Mouse (Mus musculus) kidney, adult 2 months (tissue): ENCODE measurements around the gene Serpinf1. TPM values are rescaled to one million over a fixed set of nuclear protein-coding genes. Genes with fewer than 3 reads are reported as not detected.
A peak's percentile ranks its signal among the peaks of the same experiment; 100 is the strongest.

ENCODE experiments used
- DNase-seq: peaks from one replicate; pipeline ENCODE4 v3.0.0; 2021
- H3K27ac ChIP-seq: fragments of 200-500 bp; 2 replicates; pipeline ENCODE4 v1.5.1; 2012; ENCODE audit warnings: low read depth, low read length, control low read depth, inconsistent platforms; ENCODE audit not compliant: insufficient read depth
- H3K27me3 ChIP-seq: fragments of 200-500 bp; replicated peaks from 2 replicates; pipeline ENCODE4 v1.6.1; 2012; ENCODE audit warnings: mild to moderate bottlenecking, moderate library complexity, low read length, inconsistent platforms; ENCODE audit not compliant: control insufficient read depth, insufficient read depth
- H3K36me3 ChIP-seq: fragments of 200-500 bp; 2 replicates; pipeline ENCODE4 v1.6.1; 2012; ENCODE audit warnings: mild to moderate bottlenecking, moderate library complexity, low read length, inconsistent platforms; ENCODE audit not compliant: control insufficient read depth, insufficient read depth
- H3K4me1 ChIP-seq: fragments of 200-500 bp; 2 replicates; pipeline ENCODE4 v1.6.1; 2011; ENCODE audit warnings: low read length; ENCODE audit not compliant: control insufficient read depth, insufficient read depth
- H3K4me3 ChIP-seq: fragments of 200-500 bp; 2 replicates; pipeline ENCODE4 v1.5.1; 2011; ENCODE audit warnings: mild to moderate bottlenecking, low read depth, low read length, control low read depth; ENCODE audit not compliant: insufficient read depth
- CTCF ChIP-seq: fragments of 200-500 bp; conservative IDR thresholded peaks from 2 replicates; pipeline ENCODE4 v1.5.1; 2011; ENCODE audit warnings: low read depth, mild to moderate bottlenecking, control low read depth, low read length, moderate library complexity, mixed read lengths; ENCODE audit not compliant: insufficient read depth, insufficient read length
- POLR2A ChIP-seq: fragments of 200-500 bp; IDR thresholded peaks from one replicate; pipeline ENCODE4 v1.6.1; 2011; ENCODE audit warnings: low read depth, low read length, control low read depth
- WGBS: fragments of 180-500 bp; shearing (Covaris S2); methylation state at CpG from one replicate; pipeline ENCODE4 v1.1.7; 2018; 5-methylcytosine and 5-hydroxymethylcytosine counted together
- polyA plus RNA-seq: library from polyadenylated mRNA; depleted of rRNA; stranded (reverse); fragments of >200 nt; gene quantifications from 2 replicates; pipeline ENCODE4 v1.2.3, GENCODE M21; 2012

Gene Serpinf1
- polyA plus RNA-seq, 1 experiment, result 17.2 TPM

- Histone ChIP-seq H3K4me3 (no peak overlapping the region), H3K27ac (no peak overlapping the region), H3K27me3 (no peaks in the 10 kb centered on the region), H3K4me1 (peaks cover 21% of the 10 kb centered on the region), H3K36me3 (no peaks in the 10 kb centered on the region)
- peak; percentile 68 for DNase-seq
- 52% methylated on average over 3 of the region's 3 CpGs for WGBS
- TF ChIP-seq POLR2A, result no peak
- peak; percentile 76 for TF ChIP-seq CTCF
Measured at GRCm38 (mm10) chr11:75406865-75407264, 15.6 kb downstream of the Serpinf1 start.

- no peaks in the 10 kb centered on the region for H3K36me3 ChIP-seq
- no peak overlapping the region for H3K4me3 ChIP-seq
- DNase-seq, result no peak
- H3K4me1 ChIP-seq, result peaks cover 21% of the 10 kb centered on the region
- no peaks in the 10 kb centered on the region for H3K27me3 ChIP-seq
- no peak for TF ChIP-seq POLR2A
- TF ChIP-seq CTCF, result no peak
- WGBS, result 55% methylated on average over 4 of the region's 4 CpGs
- no peak overlapping the region for H3K27ac ChIP-seq
Measured at GRCm38 (mm10) chr11:75406104-75406503, 16.4 kb downstream of the Serpinf1 start.

- no peaks in the 10 kb centered on the region for H3K27me3 ChIP-seq
- no peaks in the 10 kb centered on the region for H3K36me3 ChIP-seq
- TF ChIP-seq CTCF, result no peak
- no peak for TF ChIP-seq POLR2A
- no peak overlapping the region for H3K27ac ChIP-seq
- peaks cover 13% of the 10 kb centered on the region for H3K4me1 ChIP-seq
- DNase-seq, result no peak
- no peak overlapping the region for H3K4me3 ChIP-seq
- 97% methylated on average over 6 of the region's 6 CpGs for WGBS
Measured at GRCm38 (mm10) chr11:75404801-75405200, 17.7 kb downstream of the Serpinf1 start.

GRCm38 (mm10) chr11:75403301-75404052 is 19.0 kb downstream of the Serpinf1 start:
- Histone ChIP-seq H3K36me3 (no peaks in the 10 kb centered on the region), H3K4me3 (no peak overlapping the region), H3K4me1 (peaks cover 9% of the 10 kb centered on the region), H3K27me3 (no peaks in the 10 kb centered on the region), H3K27ac (peak overlapping the region; percentile 64)
- WGBS, result 64% methylated on average over 6 of the region's 6 CpGs
- no peak for DNase-seq
- TF ChIP-seq CTCF, result no peak
- TF ChIP-seq POLR2A, result no peak

GRCm38 (mm10) chr11:75402271-75402690 is 20.2 kb downstream of the Serpinf1 start:
- H3K36me3 ChIP-seq, result no peaks in the 10 kb centered on the region
- no peak for TF ChIP-seq POLR2A
- TF ChIP-seq CTCF, result peak; percentile 86
- H3K4me1 ChIP-seq, result peaks cover 9% of the 10 kb centered on the region
- H3K4me3 ChIP-seq, result no peak overlapping the region
- WGBS, result 21% methylated on average over 5 of the region's 5 CpGs
- no peaks in the 10 kb centered on the region for H3K27me3 ChIP-seq
- DNase-seq, result peak; percentile 87
- peak overlapping the region; percentile 64 for H3K27ac ChIP-seq

GRCm38 (mm10) chr11:75400099-75400498 is 22.4 kb downstream of the Serpinf1 start:
- 76% methylated on average over 9 of the region's 9 CpGs for WGBS
- no peaks in the 10 kb centered on the region for H3K27me3 ChIP-seq
- no peak for DNase-seq

GRCm38 (mm10) chr11:75399411-75399841 is 23.1 kb downstream of the Serpinf1 start:
- Histone ChIP-seq H3K36me3 (no peaks in the 10 kb centered on the region), H3K4me3 (no peak overlapping the region), H3K27ac (no peak overlapping the region), H3K4me1 (peaks cover 9% of the 10 kb centered on the region), H3K27me3 (no peaks in the 10 kb centered on the region)
- 80% methylated on average over 11 of the region's 11 CpGs for WGBS
- no peak for DNase-seq
- TF ChIP-seq POLR2A, result no peak
- no peak for TF ChIP-seq CTCF

More at GRCm38 (mm10) chr11:75400099-75400498, 22.4 kb downstream of the Serpinf1 start:
- peaks cover 9% of the 10 kb centered on the region for H3K4me1 ChIP-seq
- H3K36me3 ChIP-seq, result no peaks in the 10 kb centered on the region
- no peak overlapping the region for H3K4me3 ChIP-seq
- TF ChIP-seq POLR2A (no peak), CTCF (no peak)
- H3K27ac ChIP-seq, result no peak overlapping the region
